Mouse (Mus musculus): ENCODE measurements around the gene Retreg1.

Gene Retreg1

DNA sequence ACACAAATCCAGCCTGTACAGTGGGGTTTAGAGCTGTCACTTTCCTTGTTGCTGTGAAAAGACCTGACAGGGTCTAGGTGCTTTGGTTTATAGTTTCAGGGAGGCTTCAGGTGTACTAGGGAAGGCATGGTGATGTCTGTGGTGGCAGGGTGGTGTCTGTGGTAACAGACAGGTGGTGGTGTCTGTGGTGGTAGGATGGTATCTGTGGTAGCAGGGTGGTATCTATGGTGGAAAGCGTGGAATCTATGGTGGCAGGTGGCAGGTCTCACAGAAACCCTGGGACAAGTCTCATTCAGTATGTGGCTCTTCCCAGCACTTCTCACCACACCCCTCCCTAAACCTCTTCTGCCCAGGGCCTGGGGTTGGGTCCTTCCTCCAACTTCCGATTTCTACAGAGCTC, 8.7 kb upstream of the Retreg1 start:
- DNase-seq, result no peak

DNA sequence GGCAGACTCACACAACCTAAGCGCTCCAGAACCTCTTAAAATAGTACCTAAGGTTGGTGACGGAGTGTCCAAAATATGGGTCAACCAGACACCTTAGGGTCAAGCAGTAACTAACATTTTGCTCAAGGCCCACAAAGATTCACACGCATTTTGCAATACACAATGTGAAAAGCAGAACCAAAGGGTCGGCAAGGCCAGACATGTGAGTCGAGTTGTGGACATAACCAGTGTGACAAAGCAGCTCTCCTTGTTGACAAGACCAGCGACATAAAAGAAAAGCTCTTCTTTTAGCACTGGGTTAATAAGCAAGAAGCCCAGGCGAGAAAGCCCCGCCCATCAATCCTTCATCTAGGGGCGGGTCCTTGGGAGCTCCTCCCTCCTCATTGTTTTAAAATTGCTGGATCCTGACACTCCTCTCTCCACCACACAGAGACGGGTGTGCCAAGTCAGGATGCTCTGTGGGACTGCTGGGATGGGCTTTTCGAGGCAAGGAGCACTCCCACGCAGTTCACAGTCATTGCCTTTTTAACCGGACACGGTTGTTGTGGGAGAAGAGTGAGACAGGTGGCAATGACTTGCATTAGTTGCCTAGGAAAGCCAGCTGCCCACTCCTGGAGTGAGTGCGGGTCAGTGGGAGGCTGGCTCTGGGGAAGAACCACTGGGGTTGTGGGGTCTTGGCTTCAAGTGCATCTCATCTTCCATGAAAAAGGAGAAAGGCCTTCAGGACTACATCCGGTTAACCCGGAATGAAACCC, 7.9 kb upstream of the Retreg1 start:
- DNase-seq, result no peak

DNA sequence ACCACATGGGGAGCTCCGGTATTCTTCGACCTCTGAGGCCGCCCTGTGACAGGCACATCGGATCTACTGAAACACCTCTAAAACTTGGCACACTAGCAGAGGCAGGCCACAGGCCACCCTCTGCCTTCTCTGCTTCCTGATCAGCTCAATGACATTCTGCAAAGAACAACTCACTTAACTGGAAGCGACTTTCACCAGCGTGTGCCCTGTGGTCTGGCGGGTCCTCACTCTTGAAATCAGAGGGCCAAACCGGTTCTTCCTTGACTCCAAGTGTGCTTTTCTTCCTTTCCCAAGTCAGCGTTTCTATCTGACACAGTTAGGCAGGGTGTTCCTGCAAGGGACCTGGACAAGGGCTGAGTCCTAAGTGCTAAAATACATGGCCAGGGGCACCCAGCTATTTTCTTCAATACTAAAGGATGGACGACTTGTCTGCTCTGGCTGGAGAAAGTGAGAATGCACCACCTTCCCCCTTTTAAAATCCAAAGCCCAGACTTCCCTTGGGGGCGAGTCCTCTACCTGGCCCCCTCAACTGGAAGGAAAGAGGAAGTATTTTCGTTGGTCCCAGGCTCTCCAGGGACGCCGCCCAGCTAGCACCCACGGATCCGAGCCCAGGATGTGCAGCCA, 406 bp upstream of the Retreg1 start:
- peak; percentile 28 for DNase-seq

DNA sequence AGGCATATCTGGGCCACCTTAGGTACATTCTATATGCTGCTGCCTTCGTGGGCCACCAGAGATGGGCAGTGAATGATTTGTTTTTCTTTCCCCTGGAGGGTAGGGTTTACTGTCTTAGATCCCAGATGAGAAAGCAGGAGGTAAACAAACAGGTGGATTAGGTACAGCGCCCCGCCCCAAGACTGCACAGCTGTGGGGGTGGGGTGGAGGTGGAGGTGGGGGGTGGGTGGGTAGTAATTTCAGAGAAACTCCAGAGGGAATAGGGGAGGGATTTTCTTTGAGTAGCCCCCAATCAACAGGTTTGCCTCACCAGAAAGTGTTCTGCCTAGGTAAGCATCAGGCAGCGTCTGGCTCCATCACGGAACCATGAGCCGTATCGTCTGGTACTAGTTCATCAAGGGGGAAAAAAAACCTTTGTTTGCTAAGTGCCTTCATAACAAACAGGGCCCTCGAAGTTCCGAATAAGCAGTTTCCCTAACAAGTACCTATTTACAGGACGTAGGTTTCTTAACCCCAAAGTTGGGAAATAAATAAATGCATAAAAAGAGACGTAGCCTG, 1.1 kb downstream of the Retreg1 start:
- peak; percentile 51 for DNase-seq

DNA sequence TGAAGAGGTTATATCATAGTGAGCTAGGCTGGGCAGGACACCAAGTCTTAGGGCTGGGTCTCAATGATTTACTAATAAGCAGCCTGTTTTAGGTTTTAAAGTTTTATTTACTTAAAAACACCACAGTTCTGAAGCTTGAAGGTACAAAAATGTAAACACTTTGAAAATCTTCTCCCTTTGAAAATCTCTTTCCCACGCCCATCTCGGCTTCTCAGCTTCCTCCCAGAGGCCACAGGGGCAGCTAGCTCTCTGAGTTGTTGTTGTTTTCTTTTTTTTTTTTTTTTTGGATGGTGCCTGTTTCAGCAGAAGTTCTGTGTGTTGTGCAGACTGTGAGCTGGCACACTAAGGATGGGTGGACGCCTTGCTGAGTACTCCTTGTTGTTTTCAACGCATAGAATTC, 1.8 kb downstream of the Retreg1 start:
- no peak for DNase-seq

DNA sequence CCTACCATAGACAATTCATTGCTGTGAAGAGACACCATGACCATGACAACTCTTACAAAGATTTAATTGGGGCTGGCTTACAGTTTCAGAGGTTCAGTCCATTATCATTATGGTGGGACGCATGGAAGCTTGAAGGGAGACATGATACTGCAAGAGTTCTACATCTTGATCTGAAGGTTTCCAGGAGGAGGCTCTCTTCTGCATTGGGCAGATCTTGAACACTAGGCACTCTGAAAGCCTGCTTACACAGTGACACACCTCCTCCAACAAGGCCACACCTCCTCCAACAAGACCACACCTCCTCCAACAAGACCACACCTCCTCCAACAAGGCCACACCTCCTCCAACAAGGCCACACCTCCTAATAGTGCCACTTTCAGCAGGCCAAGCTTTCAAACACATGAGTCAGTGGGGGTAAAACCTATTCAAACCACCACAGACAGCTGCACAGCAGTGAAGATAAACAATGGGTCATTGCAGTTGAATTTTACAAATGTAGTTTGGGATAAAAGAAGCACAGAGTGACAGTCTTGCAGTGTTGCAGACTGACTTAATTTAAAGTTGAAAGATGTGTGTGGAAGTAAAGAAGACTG, 4.7 kb downstream of the Retreg1 start:
- no peak for DNase-seq

DNA sequence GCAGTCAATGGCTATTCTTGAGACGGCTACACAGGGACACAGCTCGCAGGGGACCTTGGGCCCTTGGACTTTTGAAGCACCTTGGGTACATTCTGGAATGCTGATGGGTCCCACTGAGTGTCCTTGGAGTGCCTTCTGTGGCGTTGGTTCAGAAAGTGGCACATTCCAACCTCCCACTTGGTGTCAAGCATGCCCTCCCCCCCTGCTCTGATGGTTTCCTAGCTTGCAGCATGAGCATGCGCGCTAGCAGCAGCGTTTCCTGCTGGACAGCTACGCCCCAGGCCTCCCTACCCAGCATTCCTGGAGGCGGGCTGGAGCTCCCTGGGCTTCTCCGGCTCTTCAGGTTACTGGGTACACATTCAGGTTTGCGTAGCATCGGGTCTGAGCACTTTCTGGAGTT, 7.6 kb downstream of the Retreg1 start:
- no peak for DNase-seq

DNA sequence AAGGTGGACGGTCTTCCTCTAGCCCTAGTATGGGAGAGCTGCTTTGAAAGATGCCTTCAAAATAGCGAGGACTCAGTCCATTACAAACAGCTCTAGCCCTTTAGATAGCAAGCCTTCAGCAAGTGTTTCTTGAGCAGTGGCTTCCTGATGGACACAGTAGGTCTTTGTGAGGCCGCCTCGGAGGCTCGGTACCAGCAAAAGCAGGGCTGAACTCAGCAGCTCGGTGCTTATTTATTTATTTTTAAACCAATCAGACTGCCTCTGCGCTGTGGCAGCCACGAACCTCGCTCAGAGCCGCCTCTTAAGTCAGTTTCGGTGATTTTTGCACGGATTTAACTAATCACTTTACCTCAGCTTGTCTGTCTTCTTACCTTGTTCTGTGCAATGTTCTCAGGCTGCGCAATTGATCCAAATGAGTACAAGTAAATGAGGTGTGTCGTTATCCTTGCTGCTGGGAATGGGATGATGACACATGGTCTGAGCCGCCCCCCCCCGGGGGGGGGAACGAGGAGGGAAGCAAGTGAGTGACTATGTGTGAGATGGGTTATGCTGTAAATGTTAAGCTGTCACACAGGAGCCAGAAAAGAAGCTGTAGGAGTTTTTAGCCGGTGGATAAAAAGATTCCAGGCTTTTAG, 11.4 kb downstream of the Retreg1 start:
- no peak for DNase-seq

DNA sequence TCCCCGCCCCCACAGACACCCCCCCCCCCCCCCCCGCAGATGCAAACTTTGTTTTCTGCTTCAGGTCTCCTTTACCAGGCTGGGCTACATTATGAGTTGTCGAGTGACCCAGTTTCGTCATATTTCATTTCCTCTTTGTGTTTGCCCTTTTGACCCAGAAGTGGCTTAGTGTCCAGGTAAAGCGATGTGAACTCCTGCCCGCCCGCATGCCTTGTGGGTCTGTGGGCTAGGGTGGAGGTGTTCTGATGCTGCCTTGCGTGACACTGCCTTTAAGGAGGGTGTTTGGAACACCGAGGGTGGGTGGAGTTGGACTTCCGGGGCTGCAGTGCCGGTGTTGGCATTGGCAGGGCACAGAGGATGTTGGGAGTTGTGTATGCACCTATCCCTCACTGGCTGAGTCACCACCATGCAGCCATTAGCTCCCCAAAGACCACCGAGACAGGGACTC, 15.7 kb downstream of the Retreg1 start:
- peak; percentile 31 for DNase-seq

DNA sequence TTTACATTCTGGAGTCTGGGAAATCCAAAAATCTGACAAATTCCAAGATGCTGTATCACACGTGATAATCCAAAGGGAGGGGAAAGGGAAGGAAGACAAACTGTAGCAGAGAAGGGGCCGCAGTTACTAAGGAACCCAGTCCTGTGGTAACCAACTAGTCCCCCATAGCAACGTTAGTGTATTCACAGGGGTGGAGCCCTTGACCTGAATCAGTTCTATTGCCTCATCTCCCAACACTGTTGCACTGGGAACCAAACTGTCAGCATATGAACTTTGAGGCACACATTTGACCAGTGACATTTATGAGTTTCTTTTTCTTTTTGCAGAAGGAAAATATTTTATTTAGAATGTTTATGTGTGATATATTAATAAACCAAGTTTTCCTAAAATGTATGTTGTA, 16.5 kb downstream of the Retreg1 start:
- no peak for DNase-seq

DNA sequence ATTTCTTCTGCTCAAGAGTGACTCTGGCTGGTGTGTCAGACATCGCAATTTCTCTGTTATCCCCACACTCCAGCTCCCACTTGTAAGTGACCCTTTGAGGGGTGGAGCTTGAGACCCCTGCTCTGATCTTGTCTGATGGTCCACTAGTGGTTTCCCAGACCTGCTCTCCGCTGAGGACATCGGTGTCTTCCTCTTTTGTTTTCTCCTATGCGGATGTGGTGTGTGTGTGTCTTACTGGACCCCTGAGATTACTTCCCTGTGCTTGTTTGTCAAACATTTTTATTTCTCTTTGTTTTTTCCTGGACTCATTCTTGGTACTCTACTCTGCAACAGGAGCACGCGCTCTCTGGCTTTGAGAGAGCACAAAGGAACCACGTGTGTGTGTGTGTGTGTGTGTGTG, 18.9 kb downstream of the Retreg1 start:
- no peak for DNase-seq

DNA sequence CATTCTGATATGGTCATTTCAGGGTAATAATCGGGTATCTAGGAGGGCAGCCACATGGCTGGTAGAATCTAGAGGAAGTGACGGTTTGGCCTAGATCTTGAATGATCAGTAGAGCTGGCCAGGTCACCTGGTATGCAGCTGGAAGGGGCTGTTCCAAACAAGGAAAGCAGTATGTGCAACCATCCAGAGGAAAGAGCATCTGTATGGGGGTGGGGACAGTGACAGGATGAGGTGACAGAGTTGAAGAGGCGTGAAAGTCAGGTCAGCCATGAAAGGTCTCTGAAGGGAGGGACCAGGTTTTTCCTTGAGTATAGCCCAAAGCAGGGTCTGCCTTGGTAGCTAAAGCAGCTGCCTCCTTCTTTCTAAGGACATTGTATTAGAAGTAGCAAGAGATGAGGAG, 22.6 kb downstream of the Retreg1 start:
- no peak for DNase-seq

DNA sequence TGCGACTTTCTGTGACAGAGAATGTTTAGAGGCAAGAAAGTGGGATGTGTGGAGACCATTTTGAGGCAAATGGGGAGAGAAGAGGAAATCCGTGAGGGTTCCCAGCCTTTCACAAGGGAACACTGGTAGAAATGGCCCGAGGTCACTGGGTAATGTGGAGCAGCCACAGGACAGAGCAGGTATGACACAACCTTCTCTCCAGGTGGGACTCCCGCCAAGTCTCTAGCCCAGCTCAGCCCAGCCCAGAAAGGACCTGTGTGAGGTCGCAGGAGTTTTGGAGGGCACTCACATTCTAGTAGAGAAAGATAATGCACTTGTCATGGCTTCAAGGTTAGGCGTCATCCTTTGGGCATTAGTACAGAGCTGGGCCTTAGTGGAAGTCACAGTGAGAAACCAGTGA, 23.1 kb downstream of the Retreg1 start:
- DNase-seq, result peak; percentile 33

DNA sequence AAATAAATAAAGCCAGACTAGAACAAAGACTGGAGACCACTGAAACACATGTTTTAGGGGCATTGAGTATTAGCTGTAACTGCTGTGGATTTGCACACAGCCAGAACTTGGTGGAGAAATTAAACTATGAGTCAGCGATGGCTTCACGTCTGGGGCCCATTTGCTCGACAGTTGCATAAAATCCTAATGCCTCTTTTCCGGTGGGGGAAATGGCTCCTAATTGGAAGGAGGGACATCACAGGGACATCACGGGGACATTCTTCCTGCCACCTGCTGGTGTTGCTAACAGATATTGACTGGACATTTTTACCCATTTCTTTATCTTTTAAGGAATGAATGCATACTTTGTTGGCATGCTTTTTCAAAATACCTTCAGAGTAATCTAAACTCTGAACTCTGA, 26.1 kb downstream of the Retreg1 start:
- DNase-seq, result no peak

DNA sequence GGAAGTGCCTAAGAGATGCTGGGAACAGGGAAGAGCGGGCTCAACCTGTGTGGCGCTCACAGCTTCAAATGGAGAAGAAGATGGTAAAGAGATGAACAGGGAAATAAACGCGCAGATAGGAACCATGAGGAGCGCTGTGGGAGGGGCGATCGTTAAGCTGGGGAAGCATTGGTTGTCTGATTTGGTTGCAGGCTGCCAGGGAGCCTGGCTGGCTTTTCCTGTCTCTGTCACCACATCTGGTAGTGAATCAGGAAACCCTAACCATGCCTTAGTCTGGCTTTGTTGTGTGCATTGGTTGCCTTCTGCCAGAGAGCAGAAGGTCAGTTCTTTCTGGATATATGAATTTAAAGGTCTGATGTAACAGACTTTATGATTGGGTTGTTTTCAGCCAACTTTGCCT, 28.5 kb downstream of the Retreg1 start:
- DNase-seq, result no peak

DNA sequence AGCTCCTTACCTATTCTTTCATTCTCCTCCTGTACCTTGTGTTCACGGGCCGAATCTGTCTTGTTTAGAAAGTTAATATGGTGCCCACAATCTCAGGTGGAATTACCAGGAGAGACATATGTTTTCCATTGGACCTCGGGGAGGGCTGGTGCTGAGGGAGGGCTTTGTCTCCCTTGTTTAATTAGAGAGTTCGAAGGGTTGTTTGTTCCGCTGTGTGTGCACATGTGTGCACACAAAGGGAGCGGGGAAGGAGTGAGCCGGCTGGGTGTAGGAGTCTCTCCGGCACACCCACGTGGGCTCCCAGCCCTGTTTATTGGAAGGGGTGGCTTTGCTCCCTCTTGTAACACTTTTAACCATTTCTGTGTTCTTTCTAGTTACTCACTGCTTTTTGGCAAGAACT, 29.1 kb downstream of the Retreg1 start:
- DNase-seq, result no peak

DNA sequence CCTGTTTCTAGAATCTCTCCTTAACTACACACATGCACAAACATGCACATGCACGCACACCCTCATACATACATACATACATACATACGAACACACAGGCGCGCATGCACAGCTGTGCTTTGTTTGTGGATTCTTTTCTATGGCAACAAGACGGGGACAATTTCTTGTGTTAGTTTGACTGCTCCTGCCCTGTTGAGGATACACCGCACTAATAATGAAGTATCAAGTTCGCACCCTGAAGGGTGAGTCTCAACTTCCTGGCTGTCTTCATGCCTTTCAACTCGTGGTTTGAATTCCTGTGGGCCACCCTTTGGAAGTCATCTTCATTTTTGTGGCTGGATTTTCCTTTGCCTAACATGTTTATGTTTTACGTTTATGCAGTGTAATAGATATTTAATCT, 29.7 kb downstream of the Retreg1 start:
- DNase-seq, result no peak

DNA sequence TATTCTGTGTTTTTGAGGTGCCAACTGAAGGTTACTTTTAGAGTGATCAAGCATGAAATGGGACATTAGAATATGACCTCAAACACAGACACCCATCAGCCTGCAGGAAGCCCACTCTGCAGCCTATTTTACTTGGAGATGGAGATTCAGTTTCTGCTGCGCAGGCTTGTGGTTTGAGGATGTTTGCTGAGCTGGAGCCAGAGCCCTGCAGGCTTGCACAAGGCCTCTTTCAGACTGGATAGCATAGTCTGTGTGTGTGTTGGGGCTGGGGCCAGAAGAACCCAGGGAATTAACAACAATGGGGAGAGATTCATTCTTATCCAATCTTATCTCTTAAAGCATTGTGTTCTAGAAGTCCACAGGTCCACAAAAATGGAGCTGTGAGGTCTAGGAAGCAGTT, 30.6 kb downstream of the Retreg1 start:
- DNase-seq, result no peak

DNA sequence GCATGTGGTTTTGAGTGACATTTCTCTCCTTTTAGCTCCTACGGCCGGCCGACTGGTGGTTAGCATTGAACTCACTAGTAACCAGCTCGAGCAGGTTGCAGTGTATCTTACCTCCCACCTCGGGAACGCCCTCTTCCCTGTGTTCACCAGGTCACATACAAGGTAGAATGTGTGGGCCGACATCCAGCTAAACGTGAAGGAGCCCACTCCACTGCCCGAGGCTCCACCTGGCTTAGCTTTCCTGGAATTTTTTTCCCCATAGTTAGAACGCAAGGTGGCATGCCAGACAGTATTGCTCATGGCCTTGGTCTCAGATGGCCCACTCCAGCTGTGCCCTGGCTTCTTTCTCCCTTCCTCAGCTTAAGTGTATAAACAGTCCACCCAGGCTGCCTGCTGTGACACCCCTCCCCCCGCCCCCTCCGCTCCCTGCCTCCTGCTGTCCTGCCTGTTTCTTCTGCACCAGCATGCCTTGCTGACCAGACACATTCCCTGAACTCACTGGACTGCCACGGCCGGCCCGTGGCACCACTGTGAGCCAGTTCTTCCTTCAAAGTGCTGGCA, 33.7 kb downstream of the Retreg1 start:
- peak; percentile 80 for DNase-seq

DNA sequence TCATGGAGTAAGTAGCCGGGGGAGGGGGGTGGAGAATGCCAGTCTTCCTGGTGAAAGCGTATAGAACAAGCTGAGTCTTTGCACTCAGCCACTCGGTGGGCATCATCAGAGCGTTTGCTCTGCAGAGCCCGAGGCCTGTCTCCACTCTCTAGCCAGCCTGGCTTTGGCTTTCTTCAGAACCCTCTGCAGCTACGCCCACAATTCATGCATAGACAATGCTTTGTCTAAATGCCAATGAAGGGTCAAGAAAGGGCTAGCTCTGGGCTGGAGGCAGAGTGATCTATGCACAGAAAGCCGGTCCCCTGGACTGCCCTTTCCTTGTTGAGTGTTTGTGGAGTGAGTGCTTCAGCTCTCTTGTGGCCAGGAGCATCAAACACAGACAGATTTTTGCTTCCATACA, 34.8 kb downstream of the Retreg1 start:
- DNase-seq, result no peak

DNA sequence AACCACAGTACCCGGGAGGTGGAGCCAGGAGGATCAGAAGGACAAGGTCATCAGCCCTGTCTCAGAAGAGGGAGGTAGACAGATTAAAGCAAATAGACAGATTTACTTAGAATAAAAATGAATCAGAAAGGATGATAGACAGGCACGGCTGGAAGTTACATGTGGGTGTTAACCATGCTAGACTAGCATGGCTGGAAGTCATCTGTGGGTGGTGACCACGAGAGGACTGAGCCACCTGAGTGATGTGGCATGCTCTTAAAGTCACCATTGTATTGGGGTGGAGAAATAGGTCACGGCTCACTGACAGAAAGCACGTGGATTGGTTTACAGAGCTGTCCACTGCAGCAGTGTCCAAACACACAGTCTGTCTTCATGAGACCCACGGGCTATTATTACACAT, 36.2 kb downstream of the Retreg1 start:
- no peak for DNase-seq

DNA sequence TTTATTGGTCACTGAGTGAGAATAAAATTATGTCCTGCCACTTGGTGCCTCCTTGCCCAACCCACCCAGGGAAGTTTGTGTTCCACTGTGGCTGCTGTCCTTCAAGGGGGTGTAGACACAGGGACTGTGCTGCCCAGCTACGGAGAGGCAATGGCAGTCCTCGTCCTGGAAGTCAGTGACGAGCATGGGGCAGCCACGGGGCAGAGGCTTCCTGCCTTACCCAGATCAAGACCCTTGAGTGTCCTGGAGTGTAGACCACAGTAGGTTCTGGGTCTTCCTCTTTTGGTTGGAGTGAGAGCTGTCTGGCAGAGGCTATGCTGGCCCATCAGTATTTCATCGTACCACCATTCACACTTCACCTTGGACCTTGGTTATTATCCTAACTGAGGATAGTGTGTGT, 37.2 kb downstream of the Retreg1 start:
- DNase-seq, result no peak

DNA sequence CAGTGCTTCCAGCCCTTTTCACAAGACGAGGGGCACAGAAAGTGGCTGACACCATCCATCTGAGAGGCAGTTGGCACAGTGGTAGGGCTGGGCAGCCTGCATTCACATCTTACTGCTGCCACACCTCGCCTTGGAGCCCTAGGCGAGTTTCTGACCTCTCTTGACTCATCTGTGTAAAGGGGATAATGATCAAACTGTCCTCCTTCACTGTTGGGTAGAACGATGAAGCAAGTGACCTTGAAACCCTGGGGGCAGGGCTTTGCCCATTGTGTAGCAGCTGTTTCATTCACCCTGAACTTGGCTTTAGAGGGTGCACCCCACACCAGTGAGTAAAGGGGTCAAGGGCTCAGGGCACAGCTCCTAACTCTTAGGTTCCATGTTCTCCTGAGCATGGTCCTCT, 39.0 kb downstream of the Retreg1 start:
- no peak for DNase-seq

All from kidney, adult 18-20 months (tissue).